Mouse (Mus musculus) olfactory bulb, adult 2 months (tissue): Measurements from ENCODE around the gene Kcns1.

Experiments
- CTCF ChIP-seq: fragments of 200-500 bp; IDR thresholded peaks from 2 replicates; pipeline ENCODE4 v1.5.1; 2012; ENCODE audit warnings: low read depth, mild to moderate bottlenecking, low read length, moderate library complexity; ENCODE audit not compliant: insufficient read depth
- POLR2A ChIP-seq: fragments of 200-500 bp; IDR thresholded peaks from 2 replicates; pipeline ENCODE4 v1.6.1; 2012; ENCODE audit warnings: mild to moderate bottlenecking, low read depth, low read length, moderate library complexity; ENCODE audit not compliant: insufficient read depth

GRCm38 (mm10) chr2:164128576-164129411 is 42.1 kb downstream of the Kcns1 start:
- no peak for TF ChIP-seq POLR2A
- no peak for TF ChIP-seq CTCF
